Mouse (Mus musculus): ENCODE results near the gene Tomm40l. TPM values are rescaled to one million over a fixed set of nuclear protein-coding genes. Genes with fewer than 3 reads are reported as not detected.

The Tomm40l gene
- polyA plus RNA-seq, 2 experiments = 26.3 to 29.2 TPM

DNA sequence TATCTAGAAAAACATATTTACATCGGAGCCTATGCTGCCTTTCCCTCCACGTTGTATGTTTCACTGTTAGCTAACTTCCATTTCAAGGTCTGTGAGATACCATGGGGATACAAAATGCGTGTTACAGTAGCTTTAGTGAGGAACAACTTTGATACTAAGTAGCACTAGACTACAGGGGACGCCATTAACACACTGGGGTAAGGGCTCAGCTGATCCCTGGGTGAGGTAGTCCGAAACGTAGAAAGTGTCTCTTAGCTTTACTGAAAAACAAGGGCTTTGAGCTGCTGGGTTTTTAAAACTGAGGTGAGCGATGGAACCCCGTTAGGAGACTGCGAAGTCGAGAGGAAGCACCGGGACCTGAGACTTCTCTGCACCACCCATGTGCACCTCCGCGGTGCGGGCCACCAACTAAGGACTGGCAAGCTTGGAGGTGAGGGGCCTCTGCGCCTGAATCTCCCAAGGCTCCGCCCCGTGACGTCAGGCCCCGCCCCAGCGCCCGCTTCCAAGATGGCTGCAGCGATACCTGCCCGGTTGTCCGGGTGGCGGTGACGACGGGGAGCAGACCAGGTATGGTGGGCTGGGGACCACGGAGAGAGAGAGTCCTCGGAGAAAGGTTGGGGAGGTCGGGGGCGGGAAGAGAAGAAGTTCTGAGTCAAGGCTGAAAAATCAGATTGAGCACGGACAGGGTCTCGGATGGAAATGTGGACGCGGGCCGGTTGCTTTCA is 47.7 kb upstream of the Tomm40l start, which contains the start of gene B4galt3:
Gene B4galt3, plus strand, starts transcription at position 481 of the 725 bp plus-strand sequence.
- H3K27ac ChIP-seq (replicated peaks; ENCODE audit: low read depth, low read length) = peak within 1 kb of the TSS; percentile 26
- ATAC-seq (ENCODE audit: low FRiP score, low read depth) (peak; percentile 96), DNase-seq (ENCODE audit: low spot score) (peak; percentile 89)
- peak; percentile 98; the same call in 1 of the 2 replicates for TF ChIP-seq POLR2A (IDR thresholded peaks at IDR 0.05; ENCODE audit: borderline replicate concordance, extremely low read depth, insufficient read depth, insufficient read length)
- H3K4me3 ChIP-seq (replicated peaks; ENCODE audit: low read length) = peak within 1 kb of the TSS; percentile 88
- H3K9ac ChIP-seq (ENCODE audit: low read depth, low read length, severe bottlenecking) = peak within 1 kb of the TSS; percentile 77
- peak within 1 kb of the TSS; percentile 96 for H3K4me2 ChIP-seq (replicated peaks; ENCODE audit: low read depth, low read length, severe bottlenecking)
- H3K4me1 ChIP-seq (ENCODE audit: control insufficient read depth, insufficient read depth, low read length) = peaks cover 13% of the 10 kb centered on the region
- 4% methylated on average over 36 of the region's 36 CpGs for WGBS
- no peaks in the 10 kb centered on the region for H3K27me3 ChIP-seq (ENCODE audit: control insufficient read depth, insufficient read depth, low read length)
- H3K9me3 ChIP-seq (ENCODE audit: control insufficient read depth, low read length) = no peaks in the 10 kb centered on the region
- peaks cover 28% of the 10 kb centered on the region for H3K36me3 ChIP-seq (ENCODE audit: control insufficient read depth, insufficient read depth, low read length)

DNA sequence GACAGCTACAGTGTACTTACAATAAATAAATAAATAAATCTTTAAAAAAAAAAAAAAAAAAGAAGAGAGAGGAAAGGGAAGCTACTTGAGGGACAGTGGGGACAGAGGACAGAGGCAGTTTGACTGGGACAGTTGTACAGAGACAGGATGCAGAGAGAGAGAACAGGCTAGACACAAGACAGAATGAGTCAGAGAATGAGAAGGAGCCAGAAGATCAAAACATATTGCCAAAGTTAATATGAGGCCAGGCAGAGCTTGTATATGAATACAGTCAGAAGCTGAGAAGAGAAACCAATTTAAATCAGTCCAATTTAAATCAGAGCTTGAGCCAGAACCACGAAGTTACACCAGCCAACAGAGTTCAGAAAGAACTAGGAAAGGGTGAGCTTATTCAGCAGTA is 46.0 kb upstream of the Tomm40l start:
- no peak for TF ChIP-seq POLR2A (IDR thresholded peaks at IDR 0.05; ENCODE audit: borderline replicate concordance, extremely low read depth, insufficient read depth, insufficient read length)
- H3K4me1 ChIP-seq (ENCODE audit: control insufficient read depth, insufficient read depth, low read length) = peaks cover 19% of the 10 kb centered on the region
- H3K4me2 ChIP-seq (replicated peaks; ENCODE audit: low read depth, low read length, severe bottlenecking) = no peak overlapping the region
- no peak for DNase-seq (ENCODE audit: low spot score)
- 59% methylated on average over 1 of the region's 1 CpGs for WGBS
- H3K9ac ChIP-seq (ENCODE audit: low read depth, low read length, severe bottlenecking) = no peak overlapping the region
- peaks cover 13% of the 10 kb centered on the region for H3K36me3 ChIP-seq (ENCODE audit: control insufficient read depth, insufficient read depth, low read length)
- no peaks in the 10 kb centered on the region for H3K9me3 ChIP-seq (ENCODE audit: control insufficient read depth, low read length)
- no peak for ATAC-seq (ENCODE audit: low FRiP score, low read depth)
- H3K4me3 ChIP-seq (replicated peaks; ENCODE audit: low read length) = no peak overlapping the region
- H3K27me3 ChIP-seq (ENCODE audit: control insufficient read depth, insufficient read depth, low read length) = no peaks in the 10 kb centered on the region
- no peak overlapping the region for H3K27ac ChIP-seq (replicated peaks; ENCODE audit: low read depth, low read length)

DNA sequence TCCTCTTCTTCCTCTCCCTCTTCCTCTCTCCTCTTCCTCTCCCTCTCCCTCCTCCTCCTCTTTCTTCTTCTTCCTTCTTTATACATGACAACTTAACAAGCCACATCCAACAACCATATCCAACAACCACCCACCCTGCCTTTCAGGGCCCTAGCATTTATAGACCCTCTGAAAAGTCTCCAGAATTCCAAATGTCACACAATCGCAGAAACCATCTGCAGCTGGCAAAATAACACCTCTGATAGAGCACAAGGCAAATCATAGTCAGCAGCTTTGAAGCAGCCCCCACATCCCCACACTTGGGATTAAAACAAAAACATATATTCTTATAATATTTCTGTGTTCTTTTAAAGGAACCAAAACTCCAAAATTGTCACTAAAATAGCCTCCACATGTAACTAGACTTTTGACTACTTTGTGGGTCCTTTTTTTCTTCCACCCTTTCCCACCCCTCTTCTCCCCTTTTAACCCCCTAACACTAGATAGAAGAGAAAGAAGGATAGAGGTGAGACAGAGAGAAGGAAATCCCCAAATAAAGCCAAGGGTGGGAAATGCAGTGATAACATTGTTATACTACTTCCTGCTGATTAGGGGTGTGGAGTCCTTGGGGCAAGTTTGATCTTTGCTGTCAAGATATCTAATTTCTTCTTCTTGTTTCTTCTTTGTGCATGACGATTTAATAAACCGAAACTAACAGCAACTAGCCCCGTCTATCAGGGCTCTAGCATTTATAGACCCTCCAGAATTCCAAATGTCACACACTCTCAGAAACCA is 43.8 kb upstream of the Tomm40l start:
- DNase-seq (ENCODE audit: low spot score) (no peak), ATAC-seq (ENCODE audit: low FRiP score, low read depth) (no peak)
- Histone ChIP-seq H3K4me3 (replicated peaks; ENCODE audit: low read length) (no peak overlapping the region), H3K4me2 (replicated peaks; ENCODE audit: low read depth, low read length, severe bottlenecking) (no peak overlapping the region), H3K9me3 (ENCODE audit: control insufficient read depth, low read length) (no peaks in the 10 kb centered on the region), H3K4me1 (ENCODE audit: control insufficient read depth, insufficient read depth, low read length) (peaks cover 27% of the 10 kb centered on the region), H3K27ac (replicated peaks; ENCODE audit: low read depth, low read length) (no peak overlapping the region), H3K9ac (ENCODE audit: low read depth, low read length, severe bottlenecking) (no peak overlapping the region), H3K36me3 (ENCODE audit: control insufficient read depth, insufficient read depth, low read length) (no peaks in the 10 kb centered on the region), H3K27me3 (ENCODE audit: control insufficient read depth, insufficient read depth, low read length) (no peaks in the 10 kb centered on the region)
- 67% methylated on average over 4 of the region's 4 CpGs for WGBS
- TF ChIP-seq POLR2A (IDR thresholded peaks at IDR 0.05; ENCODE audit: borderline replicate concordance, extremely low read depth, insufficient read depth, insufficient read length) = no peak

DNA sequence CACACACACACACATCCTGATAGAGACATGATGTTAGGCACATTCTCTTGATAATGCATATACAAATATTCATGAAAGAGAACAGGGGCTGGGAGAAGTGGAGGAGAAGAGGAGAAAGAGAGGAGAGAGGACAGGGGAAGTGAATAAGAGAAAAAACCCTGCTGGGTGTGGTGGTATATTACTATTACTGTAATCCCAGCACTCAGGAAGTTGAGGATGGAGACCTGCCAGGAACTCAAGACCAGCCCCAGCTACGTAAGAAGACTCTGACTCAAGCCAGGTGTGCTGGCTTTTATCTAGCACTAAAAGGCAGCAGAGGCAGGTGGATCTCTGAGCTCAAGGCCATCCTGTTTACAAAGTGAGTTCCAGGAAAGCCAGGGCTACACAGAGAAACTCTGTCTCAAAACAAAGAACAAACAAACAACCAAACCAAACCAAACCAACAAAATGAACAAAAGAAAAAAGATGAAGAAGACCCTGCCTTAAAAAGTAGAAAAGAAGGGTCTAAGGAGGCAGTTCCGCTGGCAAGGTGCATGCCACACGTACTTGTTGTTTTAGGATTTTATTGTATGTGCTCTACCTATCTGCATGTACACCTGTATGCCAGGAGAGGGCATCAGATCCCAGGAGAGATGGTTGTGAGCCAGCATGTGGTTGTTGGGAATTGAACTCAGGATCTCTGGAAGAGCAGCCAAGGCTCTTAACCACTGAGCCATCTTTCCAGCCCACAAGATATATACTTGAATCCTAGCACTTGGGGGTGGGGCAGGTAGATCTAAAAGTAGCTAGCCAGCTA is 41.5 kb upstream of the Tomm40l start:
- Histone ChIP-seq H3K36me3 (ENCODE audit: control insufficient read depth, insufficient read depth, low read length) (peaks cover 11% of the 10 kb centered on the region), H3K4me3 (replicated peaks; ENCODE audit: low read length) (no peak overlapping the region), H3K4me1 (ENCODE audit: control insufficient read depth, insufficient read depth, low read length) (peaks cover 17% of the 10 kb centered on the region), H3K27me3 (ENCODE audit: control insufficient read depth, insufficient read depth, low read length) (no peaks in the 10 kb centered on the region), H3K9me3 (ENCODE audit: control insufficient read depth, low read length) (no peaks in the 10 kb centered on the region), H3K9ac (ENCODE audit: low read depth, low read length, severe bottlenecking) (no peak overlapping the region), H3K27ac (replicated peaks; ENCODE audit: low read depth, low read length) (peak overlapping the region; percentile 52), H3K4me2 (replicated peaks; ENCODE audit: low read depth, low read length, severe bottlenecking) (peak overlapping the region; percentile 49)
- no peak for TF ChIP-seq POLR2A (IDR thresholded peaks at IDR 0.05; ENCODE audit: borderline replicate concordance, extremely low read depth, insufficient read depth, insufficient read length)
- no peak for ATAC-seq (ENCODE audit: low FRiP score, low read depth)
- DNase-seq (ENCODE audit: low spot score) = peak; percentile 51
- WGBS = 73% methylated on average over 3 of the region's 3 CpGs

DNA sequence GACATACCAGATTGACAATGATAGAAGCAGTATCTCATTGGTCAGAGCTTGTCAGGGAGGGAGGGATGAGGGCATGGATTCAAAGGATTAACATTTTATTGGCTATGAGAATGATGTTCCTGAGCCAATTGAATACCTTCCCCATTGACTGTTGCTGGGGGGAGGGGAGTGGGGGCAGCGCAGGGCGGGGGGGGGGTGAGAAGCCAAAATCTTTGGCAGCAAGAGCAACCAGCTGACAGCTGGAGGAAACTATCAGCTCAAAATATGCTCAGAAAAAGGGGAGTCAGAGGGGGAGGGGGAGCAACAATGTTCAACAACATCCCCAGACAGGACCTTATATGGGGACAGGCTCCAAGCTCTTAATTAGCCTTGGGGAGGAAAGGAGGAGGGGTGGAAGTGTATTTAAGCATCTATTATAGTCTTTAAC is 40.9 kb upstream of the Tomm40l start:
- WGBS = 0% methylated on average over 2 of the region's 2 CpGs
- Histone ChIP-seq H3K36me3 (ENCODE audit: control insufficient read depth, insufficient read depth, low read length) (peaks cover 15% of the 10 kb centered on the region), H3K9me3 (ENCODE audit: control insufficient read depth, low read length) (no peaks in the 10 kb centered on the region), H3K4me2 (replicated peaks; ENCODE audit: low read depth, low read length, severe bottlenecking) (peak overlapping the region; percentile 49), H3K9ac (ENCODE audit: low read depth, low read length, severe bottlenecking) (peak overlapping the region; percentile 41; the same call in 1 of the 2 replicates), H3K27ac (replicated peaks; ENCODE audit: low read depth, low read length) (peak overlapping the region; percentile 52), H3K4me3 (replicated peaks; ENCODE audit: low read length) (no peak overlapping the region; the same call in 1 of the 2 replicates), H3K4me1 (ENCODE audit: control insufficient read depth, insufficient read depth, low read length) (peaks cover 17% of the 10 kb centered on the region), H3K27me3 (ENCODE audit: control insufficient read depth, insufficient read depth, low read length) (no peaks in the 10 kb centered on the region)
- TF ChIP-seq POLR2A (IDR thresholded peaks at IDR 0.05; ENCODE audit: borderline replicate concordance, extremely low read depth, insufficient read depth, insufficient read length) = no peak
- DNase-seq (ENCODE audit: low spot score) = peak; percentile 89
- ATAC-seq (ENCODE audit: low FRiP score, low read depth) = peak; percentile 92

All from limb, embryonic 14.5 days (tissue).